Mouse (Mus musculus): ENCODE results near the gene Ift80.
"Not testable (repeated sequence)": the region's sequence is repeated elsewhere in the genome, so short reads cannot be mapped to it uniquely, and the experiment has no call there.

Ift80 gene

DNA sequence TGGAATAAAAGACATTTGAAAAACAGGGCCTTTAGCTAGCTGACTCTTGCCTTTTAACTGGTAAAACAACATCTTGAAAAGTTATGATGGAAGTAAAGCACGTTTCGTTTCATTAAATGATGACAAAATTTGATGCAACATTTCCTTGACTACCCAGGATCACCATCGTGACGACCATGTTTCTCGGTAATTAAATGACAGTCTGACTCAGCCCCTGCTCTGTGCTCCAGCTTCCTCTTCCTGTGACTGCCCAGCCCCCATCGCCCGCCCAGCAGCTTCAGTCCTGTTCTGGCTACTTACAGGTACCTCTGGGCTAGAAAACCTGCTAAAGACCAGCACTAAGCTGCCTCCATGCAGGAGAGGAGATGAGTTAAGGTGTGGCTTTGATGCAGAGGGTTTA lies 70.1 kb downstream of the Ift80 start:
- no peak for DNase-seq (ENCODE audit: low spot score)

DNA sequence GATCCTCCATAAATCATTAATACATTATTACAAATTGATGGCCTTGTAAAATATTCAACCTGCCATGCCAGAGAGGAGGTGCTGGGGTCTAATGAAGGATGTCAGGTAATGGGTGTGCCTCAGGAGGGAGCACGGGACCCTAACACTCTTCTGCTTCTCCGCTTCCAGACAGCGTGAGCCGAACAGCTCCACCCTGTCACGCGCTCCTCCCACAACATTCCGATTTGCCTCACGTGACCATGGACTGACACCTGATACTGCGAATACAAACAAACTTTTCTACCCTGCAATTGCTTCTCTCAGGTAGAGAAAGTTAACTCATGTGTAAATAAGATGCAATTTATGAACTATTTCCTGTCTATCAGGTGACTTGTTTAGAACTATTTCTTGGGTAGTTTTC lies 75.8 kb downstream of the Ift80 start:
- DNase-seq (ENCODE audit: low spot score), result no peak

DNA sequence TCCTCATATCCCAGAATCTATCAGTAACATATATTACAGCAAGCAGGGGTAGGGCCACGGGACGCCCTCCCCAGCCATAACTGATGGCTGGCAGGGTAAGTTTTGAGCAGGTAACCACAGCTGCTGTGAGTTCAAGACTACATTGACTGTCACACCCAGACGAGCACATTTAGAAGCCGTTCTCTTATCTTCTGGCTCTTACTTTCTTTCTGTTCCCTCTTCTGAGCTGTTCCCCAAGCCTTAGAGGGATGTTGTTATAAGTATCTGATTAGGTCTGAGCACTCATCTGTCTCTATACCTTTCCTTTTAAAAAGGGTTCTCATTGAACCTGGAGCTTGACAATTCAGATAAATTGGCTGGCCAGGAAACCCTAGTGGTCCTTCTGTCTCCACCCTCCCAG lies 96.9 kb downstream of the Ift80 start:
- no peak for DNase-seq (ENCODE audit: low spot score)

DNA sequence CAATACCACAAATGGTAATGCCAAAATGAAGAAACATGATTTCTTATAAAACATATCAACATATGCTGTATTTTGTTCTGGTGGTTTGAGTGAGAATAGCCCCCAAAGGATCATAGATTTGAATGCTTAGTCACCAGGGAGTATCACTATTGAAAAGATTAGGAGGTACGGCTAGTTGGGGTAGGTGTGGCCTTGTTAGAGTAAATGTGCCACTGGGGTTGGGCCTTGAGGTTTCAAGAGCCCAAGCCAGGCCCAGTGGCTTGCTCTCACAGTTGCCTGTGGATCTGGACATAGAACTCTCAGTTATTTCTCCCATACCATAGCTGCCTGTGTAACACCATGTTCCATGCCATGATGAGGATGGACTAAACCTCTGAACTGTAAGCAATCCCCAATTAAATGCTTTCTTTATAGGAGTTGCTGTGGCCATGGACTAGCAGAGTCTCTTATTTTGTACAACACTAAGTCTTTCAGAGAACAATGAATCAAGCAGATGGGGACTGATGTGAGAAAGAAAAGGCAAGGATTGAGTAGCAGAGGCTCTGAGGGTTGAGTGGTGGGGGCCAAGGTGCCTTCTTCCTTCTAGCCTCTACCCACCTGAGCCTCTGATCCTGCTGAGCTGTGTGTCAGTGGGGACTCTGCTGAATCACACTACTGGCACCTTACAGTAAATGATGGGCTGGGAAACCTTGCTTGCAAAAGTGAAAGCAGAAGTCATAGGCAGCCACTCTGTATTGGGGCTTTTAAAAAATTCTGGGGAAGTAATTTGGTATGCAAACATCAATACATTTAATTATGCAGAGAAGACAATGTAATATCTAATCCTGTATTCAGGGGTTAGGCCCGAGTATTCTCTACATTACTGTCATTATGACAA lies 99.2 kb downstream of the Ift80 start:
- no peak for DNase-seq (ENCODE audit: low spot score)

DNA sequence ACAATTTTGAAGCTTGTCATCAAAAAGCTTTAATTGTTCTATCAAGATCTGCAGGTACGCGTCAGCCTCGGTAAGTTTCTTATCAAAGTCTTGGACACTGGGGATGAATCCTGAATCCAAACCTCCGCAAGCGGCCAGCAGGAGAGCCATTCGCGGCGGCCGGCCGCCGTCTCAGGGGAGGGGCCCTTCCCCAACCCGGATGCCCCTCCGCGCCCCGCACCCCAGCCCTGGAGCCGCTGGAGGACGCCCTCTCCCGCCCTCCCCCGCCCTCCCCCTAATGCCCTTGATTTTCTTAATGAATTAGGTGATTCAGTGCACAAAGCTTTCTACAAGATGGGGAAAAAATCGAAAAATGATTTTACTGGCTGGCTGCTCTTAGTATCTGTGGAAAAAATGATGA lies 101.7 kb downstream of the Ift80 start:
- not testable (repeated sequence) for DNase-seq (ENCODE audit: low spot score)

DNA sequence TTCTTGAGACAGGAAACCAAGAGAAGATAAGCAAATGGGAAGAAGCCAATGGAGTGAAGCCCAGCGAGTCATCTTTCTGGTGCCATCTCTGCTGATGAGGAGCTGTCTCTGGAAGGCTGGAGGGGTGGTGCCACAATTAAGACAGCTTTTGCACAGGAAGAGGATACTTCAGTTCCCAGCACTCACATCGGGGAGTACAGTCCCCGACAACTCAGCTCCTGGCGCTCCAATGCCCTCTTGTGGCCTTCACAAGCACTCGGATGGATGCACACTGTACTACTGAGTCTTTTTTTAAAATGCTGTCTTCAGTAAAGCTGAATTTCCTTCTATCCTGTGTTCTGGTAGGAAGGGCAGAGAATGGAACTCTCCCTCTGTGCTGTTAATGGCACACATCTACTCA lies 107.2 kb downstream of the Ift80 start:
- no peak for DNase-seq (ENCODE audit: low spot score)

DNA sequence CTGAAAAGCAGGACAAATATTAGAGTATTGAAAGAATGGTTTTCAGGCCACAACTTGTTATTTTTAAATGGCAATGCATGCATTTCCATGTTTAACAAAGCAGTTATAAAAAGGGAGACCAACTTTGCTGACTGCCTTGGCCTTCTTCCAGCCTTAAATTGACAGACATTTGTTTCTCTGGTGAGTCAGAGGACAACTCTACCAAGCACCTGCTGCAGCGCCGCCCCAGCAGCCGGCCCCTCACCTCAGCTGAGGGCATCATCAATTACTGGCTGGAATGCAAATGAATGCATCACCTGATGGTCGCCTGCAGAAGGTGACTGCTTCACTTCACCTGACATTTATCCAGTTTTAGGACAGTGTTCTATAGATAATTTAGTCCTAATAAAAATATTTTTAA lies 108.9 kb downstream of the Ift80 start:
- DNase-seq (ENCODE audit: low spot score), result no peak

DNA sequence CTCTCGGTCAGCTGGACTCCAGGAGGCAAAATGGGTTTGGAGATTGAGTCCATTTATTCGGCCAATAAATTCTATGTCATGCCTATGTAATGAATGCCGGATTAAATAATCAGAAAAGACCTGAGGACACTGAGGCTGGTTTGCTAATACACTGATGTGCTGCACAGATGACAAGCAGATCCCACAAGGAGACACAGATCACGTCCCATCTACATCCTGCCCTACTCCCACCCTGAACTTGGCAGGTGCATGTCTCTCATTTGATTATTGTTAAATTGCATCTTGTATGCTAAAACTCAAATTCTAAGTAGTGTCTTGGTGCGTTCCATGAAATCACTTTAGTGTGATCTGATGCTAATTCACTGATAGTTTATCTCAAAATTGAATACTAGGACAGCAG lies 117.5 kb downstream of the Ift80 start:
- no peak for DNase-seq (ENCODE audit: low spot score)

DNA sequence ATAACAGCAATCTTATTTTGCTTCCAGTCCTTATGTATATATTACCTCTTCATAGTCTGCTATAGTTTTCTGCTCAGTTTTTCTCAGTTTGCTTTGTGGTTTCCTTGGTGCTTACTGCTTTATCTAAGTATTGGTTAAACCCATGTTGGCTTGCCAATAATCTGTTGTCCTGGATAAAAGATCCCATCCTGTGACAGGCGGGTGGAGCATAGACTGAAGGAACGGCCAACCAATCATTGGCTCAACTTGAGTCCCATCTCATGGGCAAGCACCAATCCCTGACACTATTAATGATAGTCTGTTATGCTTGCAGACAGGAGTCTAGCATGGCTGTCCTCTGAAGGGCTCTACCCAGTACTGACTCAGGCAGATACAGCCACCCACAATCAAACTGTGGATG lies 130.3 kb downstream of the Ift80 start:
- no peak for DNase-seq (ENCODE audit: low spot score)

DNA sequence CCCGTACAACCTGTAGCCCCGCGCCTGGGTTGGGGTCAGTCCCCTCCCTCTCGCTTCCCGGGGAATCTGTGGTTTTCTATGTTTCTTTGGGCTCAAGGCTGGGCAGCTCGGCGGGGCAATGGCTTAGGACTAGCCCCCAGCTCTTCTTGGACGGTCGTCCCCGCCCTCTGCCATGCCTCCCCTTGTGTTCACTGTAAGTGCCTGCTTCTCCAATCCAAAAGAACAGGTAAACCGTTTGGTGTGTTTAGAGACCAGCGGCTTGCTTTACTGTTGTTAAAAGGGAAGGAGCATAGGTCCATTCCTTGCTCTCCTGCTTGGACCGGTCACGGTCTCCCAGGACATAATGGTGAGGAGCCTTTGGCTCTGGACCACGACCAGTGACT lies 133.8 kb downstream of the Ift80 start:
- DNase-seq (ENCODE audit: low spot score), result no peak

DNA sequence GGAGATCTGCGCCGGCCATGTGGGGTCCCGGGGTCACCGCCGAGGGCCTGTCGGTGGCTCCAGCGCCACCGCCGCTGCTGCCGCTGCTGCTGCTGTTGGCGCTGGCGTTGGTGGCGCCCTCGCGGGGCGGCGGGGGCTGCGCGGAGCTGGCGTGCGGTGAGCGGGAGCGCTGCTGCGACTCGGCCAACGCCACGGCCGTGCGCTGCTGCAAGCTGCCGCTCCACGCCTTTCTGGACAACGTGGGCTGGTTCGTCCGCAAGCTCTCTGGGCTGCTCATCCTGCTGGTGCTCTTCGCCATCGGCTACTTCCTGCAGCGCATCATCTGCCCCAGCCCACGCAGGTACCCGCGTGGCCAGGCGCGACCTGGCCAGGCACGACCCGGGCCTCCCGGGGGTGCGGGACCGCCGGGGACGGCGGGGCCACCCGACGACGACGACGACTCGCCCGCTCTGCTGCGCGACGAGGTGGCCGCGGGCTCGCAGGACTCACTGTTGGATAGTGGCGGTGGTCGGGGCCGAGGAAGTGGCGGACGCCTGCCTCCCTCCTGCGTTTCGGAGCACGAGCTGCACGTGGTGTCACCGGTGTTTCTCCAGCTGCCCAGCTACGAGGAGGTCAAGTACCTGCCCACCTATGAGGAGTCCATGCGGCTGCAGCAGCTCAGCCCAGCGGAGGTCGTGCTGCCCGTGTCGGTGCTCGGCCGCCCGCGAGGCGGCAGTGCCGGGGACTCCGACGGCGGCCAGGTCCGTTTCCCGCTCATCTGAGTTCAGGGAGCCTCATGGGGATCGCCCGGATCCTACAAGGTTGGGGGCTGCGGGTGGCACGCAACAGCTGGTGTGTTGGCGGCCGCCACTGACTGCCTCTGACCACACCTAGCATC lies 134.4 kb downstream of the Ift80 start:
- peak; percentile 10 for DNase-seq (ENCODE audit: low spot score)

DNA sequence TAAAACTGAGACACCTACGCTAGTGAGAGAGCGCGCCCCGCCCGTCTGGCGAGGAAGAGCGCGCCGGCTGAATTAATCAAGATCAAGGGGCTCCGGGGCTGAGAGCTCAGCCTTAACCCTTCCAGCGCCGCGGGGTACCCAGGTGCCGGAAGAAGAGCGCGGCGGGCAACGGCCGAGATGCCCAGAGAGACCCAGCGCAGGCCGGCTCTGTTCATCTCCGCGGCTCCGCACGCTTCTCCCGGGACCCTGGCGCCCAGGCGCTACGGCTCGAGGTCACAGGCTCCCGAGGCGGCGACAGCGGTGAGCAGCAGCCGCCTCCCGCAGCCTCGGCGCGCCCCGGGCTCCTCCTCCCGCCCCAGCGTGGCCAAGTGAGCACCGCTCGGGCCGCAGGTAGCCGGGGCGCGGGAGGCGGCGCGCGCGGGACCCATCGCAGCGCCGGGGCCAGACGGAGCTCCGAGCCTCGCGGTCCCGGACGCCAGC lies 135.1 kb downstream of the Ift80 start, which contains the start of gene 1110032F04Rik:
TSS of gene 1110032F04Rik (plus strand) at position 376 of the 480 bp plus-strand sequence.
- peak; percentile 6 for DNase-seq (ENCODE audit: low spot score)

DNA sequence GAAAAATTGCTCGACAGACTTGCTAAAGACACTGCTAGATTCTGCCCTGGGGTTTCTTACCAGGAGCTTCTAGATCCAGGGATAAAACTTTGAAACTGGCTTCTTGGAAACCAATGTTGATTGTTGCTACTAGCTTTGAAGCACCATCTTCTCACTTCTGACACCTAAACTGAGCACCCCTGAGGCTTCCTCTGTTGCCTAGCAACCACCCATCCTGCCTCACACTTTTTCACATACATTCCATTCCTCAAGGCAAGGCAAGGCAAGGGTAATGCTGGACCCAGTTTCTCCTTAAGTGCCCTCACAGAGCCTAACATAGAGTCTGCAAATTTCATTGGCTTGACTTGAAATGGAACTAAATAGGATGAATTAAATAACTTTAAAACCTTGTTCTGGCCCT lies 152.0 kb downstream of the Ift80 start:
- DNase-seq (ENCODE audit: low spot score), result no peak

DNA sequence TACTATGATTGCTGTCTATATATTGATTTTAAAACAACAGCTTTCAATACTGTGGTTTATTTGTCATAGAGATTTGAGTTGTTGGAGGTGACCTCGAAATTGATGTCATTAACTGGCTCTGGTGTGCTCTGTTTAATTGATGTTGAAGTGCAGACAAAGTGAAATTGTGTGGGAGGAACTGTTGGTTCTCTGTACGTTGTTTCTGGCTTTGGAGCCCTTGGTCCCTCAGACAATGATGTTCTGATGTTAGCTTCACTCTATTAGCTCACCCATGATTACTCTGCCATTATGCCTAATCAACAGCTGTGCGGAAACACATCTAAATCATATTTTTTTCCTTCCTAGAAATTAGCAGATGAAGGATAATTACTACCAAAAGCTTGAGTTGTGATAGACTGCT lies 156.0 kb downstream of the Ift80 start:
- DNase-seq (ENCODE audit: low spot score), result no peak

DNA sequence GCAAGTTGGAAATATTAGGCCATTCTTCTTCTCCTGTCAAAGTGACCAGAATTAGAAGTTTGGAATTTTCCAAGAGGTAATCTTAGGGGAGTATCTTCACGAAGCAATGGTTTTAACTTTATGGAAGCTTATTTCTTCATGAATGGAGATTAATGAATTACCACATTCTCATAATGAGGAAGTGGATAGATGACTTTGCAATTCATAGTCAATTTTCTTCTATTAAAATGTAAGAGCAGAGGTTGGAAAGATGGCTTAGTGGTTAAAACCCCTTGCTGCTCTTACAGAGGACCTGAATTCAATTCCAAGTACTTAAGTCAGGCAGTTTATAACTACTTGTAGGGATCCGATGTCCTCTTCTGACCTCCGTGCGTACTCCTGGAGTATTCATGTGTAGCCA lies 160.3 kb downstream of the Ift80 start:
- no peak for DNase-seq (ENCODE audit: low spot score)
